Mouse (Mus musculus): ENCODE measurements around the gene Rint1. TPM values are rescaled to one million over a fixed set of nuclear protein-coding genes. Genes with fewer than 3 reads are reported as not detected.
A peak's percentile ranks its signal among the peaks of the same experiment; 100 is the strongest.
"Not testable (repeated sequence)": the region's sequence is repeated elsewhere in the genome, so short reads cannot be mapped to it uniquely, and the experiment has no call there.

Rint1 gene
- polyA plus RNA-seq, 1 experiment from 2014 or later = 48.3 TPM

GRCm38 (mm10) chr5:23830897-23831752 is 43.6 kb downstream of the Rint1 start:
- Histone ChIP-seq H3K36me3 (no peaks in the 10 kb centered on the region), H3K9me3 (no peaks in the 10 kb centered on the region), H3K4me2 (peak overlapping the region; percentile 50), H3K4me3 (peak overlapping the region; percentile 24), H3K9ac (0 out of 2 replicates have a peak overlapping the region, but pooled peaks have one; percentile 36), H3K27ac (no peak overlapping the region), H3K27me3 (peaks cover 34% of the 10 kb centered on the region), H3K4me1 (no peaks in the 10 kb centered on the region)
- ATAC-seq (ENCODE audit: insufficient number of reproducible peaks, insufficient read depth, low FRiP score, low TSS enrichment, low read depth) = no peak
- 50% methylated on average over 58 of the region's 58 CpGs for WGBS

- peaks cover 19% of the 10 kb centered on the region for H3K36me3 ChIP-seq
- peaks cover 20% of the 10 kb centered on the region for H3K27me3 ChIP-seq
- H3K9ac ChIP-seq; H3K4me3 ChIP-seq; H3K27ac ChIP-seq; H3K4me1 ChIP-seq; H3K4me2 ChIP-seq; H3K9me3 ChIP-seq; ATAC-seq (ENCODE audit: insufficient number of reproducible peaks, insufficient read depth, low FRiP score, low TSS enrichment, low read depth): not testable (repeated sequence)
- 67% methylated on average over 1 of the region's 1 CpGs for WGBS
Observed at GRCm38 (mm10) chr5:23835691-23836090, 48.2 kb downstream of the Rint1 start.

GRCm38 (mm10) chr5:23838158-23838557 is 50.6 kb downstream of the Rint1 start:
- no peak overlapping the region for H3K9ac ChIP-seq
- peaks cover 19% of the 10 kb centered on the region for H3K36me3 ChIP-seq
- 94% methylated on average over 7 of the region's 7 CpGs for WGBS
- H3K27ac ChIP-seq = no peak overlapping the region
- no peaks in the 10 kb centered on the region for H3K9me3 ChIP-seq
- H3K27me3 ChIP-seq = peaks cover under 1% of the 10 kb centered on the region
- H3K4me2 ChIP-seq = no peak overlapping the region
- H3K4me3 ChIP-seq = no peak overlapping the region
- peaks cover 11% of the 10 kb centered on the region for H3K4me1 ChIP-seq
- ATAC-seq (ENCODE audit: insufficient number of reproducible peaks, insufficient read depth, low FRiP score, low TSS enrichment, low read depth) = no peak

- H3K27ac ChIP-seq = peak within 1 kb of the TSS; percentile 91
- peak; percentile 87 for ATAC-seq (ENCODE audit: insufficient number of reproducible peaks, insufficient read depth, low FRiP score, low TSS enrichment, low read depth)
- under 1% methylated on average over 44 of the region's 44 CpGs for WGBS
Observed at GRCm38 (mm10) chr5:23843674-23844530, 56.4 kb downstream of the Rint1 start, which contains the start of gene Tomm7. Gene Tomm7, minus strand, starts transcription at chr5:23844161.

GRCm38 (mm10) chr5:23844531-23844841 is 57.0 kb downstream of the Rint1 start:
- 24% methylated on average over 7 of the region's 7 CpGs for WGBS
- H3K36me3 ChIP-seq = peaks cover 6% of the 10 kb centered on the region; the same call in 1 of the 2 replicates
- H3K27ac ChIP-seq = peak overlapping the region; percentile 91
- H3K9ac ChIP-seq = peak overlapping the region; percentile 88
- H3K27me3 ChIP-seq = no peaks in the 10 kb centered on the region
- peak overlapping the region; percentile 75 for H3K4me3 ChIP-seq
- no peak for ATAC-seq (ENCODE audit: insufficient number of reproducible peaks, insufficient read depth, low FRiP score, low TSS enrichment, low read depth)
- no peaks in the 10 kb centered on the region for H3K9me3 ChIP-seq
- peak overlapping the region; percentile 74 for H3K4me2 ChIP-seq
- peaks cover 13% of the 10 kb centered on the region for H3K4me1 ChIP-seq

More at GRCm38 (mm10) chr5:23843674-23844530, 56.4 kb downstream of the Rint1 start, which contains the start of gene Tomm7:
- Histone ChIP-seq H3K4me1 (peaks cover 13% of the 10 kb centered on the region), H3K9me3 (no peaks in the 10 kb centered on the region), H3K36me3 (peaks cover 12% of the 10 kb centered on the region), H3K4me2 (peak within 1 kb of the TSS; percentile 74), H3K27me3 (no peaks in the 10 kb centered on the region), H3K9ac (peak within 1 kb of the TSS; percentile 88), H3K4me3 (peak within 1 kb of the TSS; percentile 75)

GRCm38 (mm10) chr5:23845141-23845540 is 57.6 kb downstream of the Rint1 start:
- H3K9me3 ChIP-seq = no peaks in the 10 kb centered on the region
- peaks cover 1% of the 10 kb centered on the region; the same call in 1 of the 2 replicates for H3K36me3 ChIP-seq
- peaks cover 13% of the 10 kb centered on the region for H3K4me1 ChIP-seq
- 0 out of 2 replicates have a peak overlapping the region, but pooled peaks have one; percentile 88 for H3K9ac ChIP-seq
- no peak for ATAC-seq (ENCODE audit: insufficient number of reproducible peaks, insufficient read depth, low FRiP score, low TSS enrichment, low read depth)
- H3K27me3 ChIP-seq = no peaks in the 10 kb centered on the region
- H3K4me2 ChIP-seq = peak overlapping the region; percentile 74
- WGBS = 78% methylated on average over 3 of the region's 3 CpGs
- peak overlapping the region; percentile 75; the same call in 1 of the 2 replicates for H3K4me3 ChIP-seq
- peak overlapping the region; percentile 91; the same call in 1 of the 2 replicates for H3K27ac ChIP-seq

GRCm38 (mm10) chr5:23850345-23851159 is 63.0 kb downstream of the Rint1 start:
- Histone ChIP-seq H3K27ac (peak overlapping the region; percentile 73), H3K4me1 (peaks cover 5% of the 10 kb centered on the region), H3K4me3 (peak overlapping the region; percentile 86), H3K9ac (peak overlapping the region; percentile 88), H3K9me3 (no peaks in the 10 kb centered on the region), H3K4me2 (peak overlapping the region; percentile 77), H3K27me3 (no peaks in the 10 kb centered on the region), H3K36me3 (peaks cover 36% of the 10 kb centered on the region)
- ATAC-seq (ENCODE audit: insufficient number of reproducible peaks, insufficient read depth, low FRiP score, low TSS enrichment, low read depth) = peak; percentile 93
- under 1% methylated on average over 61 of the region's 61 CpGs for WGBS

GRCm38 (mm10) chr5:23851160-23851555 is 63.6 kb downstream of the Rint1 start:
- peak overlapping the region; percentile 88 for H3K9ac ChIP-seq
- not testable (repeated sequence) for H3K27me3 ChIP-seq; ATAC-seq (ENCODE audit: insufficient number of reproducible peaks, insufficient read depth, low FRiP score, low TSS enrichment, low read depth); H3K4me1 ChIP-seq; H3K9me3 ChIP-seq
- H3K4me3 ChIP-seq = peak overlapping the region; percentile 86
- H3K27ac ChIP-seq = peak overlapping the region; percentile 73; the same call in 1 of the 2 replicates
- 7% methylated on average over 4 of the region's 4 CpGs for WGBS
- H3K4me2 ChIP-seq = peak overlapping the region; percentile 77
- H3K36me3 ChIP-seq = peaks cover 42% of the 10 kb centered on the region

- not testable (repeated sequence) for H3K4me3 ChIP-seq; H3K9me3 ChIP-seq; H3K9ac ChIP-seq; H3K27ac ChIP-seq; H3K27me3 ChIP-seq; ATAC-seq (ENCODE audit: insufficient number of reproducible peaks, insufficient read depth, low FRiP score, low TSS enrichment, low read depth); H3K4me1 ChIP-seq; H3K4me2 ChIP-seq
- 83% methylated on average over 1 of the region's 1 CpGs for WGBS
- peaks cover 57% of the 10 kb centered on the region for H3K36me3 ChIP-seq
Observed at GRCm38 (mm10) chr5:23852916-23853315, 65.4 kb downstream of the Rint1 start.

GRCm38 (mm10) chr5:23855484-23855883 is 68.0 kb downstream of the Rint1 start:
- ATAC-seq (ENCODE audit: insufficient number of reproducible peaks, insufficient read depth, low FRiP score, low TSS enrichment, low read depth) = no peak

GRCm38 (mm10) chr5:23856164-23856563 is 68.7 kb downstream of the Rint1 start:
- WGBS = 86% methylated on average over 1 of the region's 1 CpGs
- peaks cover 75% of the 10 kb centered on the region for H3K36me3 ChIP-seq

More at GRCm38 (mm10) chr5:23855484-23855883, 68.0 kb downstream of the Rint1 start:
- Histone ChIP-seq H3K27ac (no peak overlapping the region), H3K9me3 (no peaks in the 10 kb centered on the region), H3K36me3 (peaks cover 71% of the 10 kb centered on the region), H3K27me3 (no peaks in the 10 kb centered on the region), H3K4me2 (no peak overlapping the region), H3K9ac (no peak overlapping the region), H3K4me3 (no peak overlapping the region), H3K4me1 (peaks cover 5% of the 10 kb centered on the region)
- 90% methylated on average over 6 of the region's 6 CpGs for WGBS

More at GRCm38 (mm10) chr5:23856164-23856563, 68.7 kb downstream of the Rint1 start:
- Histone ChIP-seq H3K27ac (no peak overlapping the region), H3K9me3 (no peaks in the 10 kb centered on the region), H3K4me2 (no peak overlapping the region), H3K4me1 (peaks cover 5% of the 10 kb centered on the region), H3K4me3 (no peak overlapping the region), H3K27me3 (no peaks in the 10 kb centered on the region), H3K9ac (no peak overlapping the region)
- ATAC-seq (ENCODE audit: insufficient number of reproducible peaks, insufficient read depth, low FRiP score, low TSS enrichment, low read depth) = no peak
